Mouse (Mus musculus) liver, embryonic 11.5 days (tissue): ENCODE results near the gene Rpap3. TPM values are rescaled to one million over a fixed set of nuclear protein-coding genes. Genes with fewer than 3 reads are reported as not detected.

ENCODE experiments used
- ATAC-seq: fragments of 200-750 bp; cut with Nextera tagmentation; replicated peaks from 2 replicates; pipeline ENCODE4 v1.8.0; 2017; ENCODE audit warnings: moderate number of reproducible peaks, mild to moderate bottlenecking, moderate TSS enrichment, moderate library complexity; ENCODE audit not compliant: low FRiP score
- DNase-seq: peaks from one replicate; pipeline ENCODE4 v3.0.0-alpha.2; 2017; ENCODE audit warnings: low spot score
- H3K27ac ChIP-seq: fragments of 300-500 bp; sonication (generic); 2 replicates; pipeline ENCODE4 v1.5.1; 2014; ENCODE audit warnings: mild to moderate bottlenecking, low read depth, low read length, control low read depth
- H3K27me3 ChIP-seq: fragments of 300-500 bp; sonication (generic); replicated peaks from 2 replicates; pipeline ENCODE4 v1.6.1; 2014; ENCODE audit warnings: low read length, mixed read lengths; ENCODE audit not compliant: control insufficient read depth, insufficient read depth
- H3K36me3 ChIP-seq: fragments of 300-500 bp; sonication (generic); 2 replicates; pipeline ENCODE4 v1.6.1; 2014; ENCODE audit warnings: mild to moderate bottlenecking, low read length, moderate library complexity, mixed read lengths; ENCODE audit not compliant: control insufficient read depth, insufficient read depth
- H3K4me1 ChIP-seq: fragments of 300-500 bp; sonication (generic); replicated peaks from 2 replicates; pipeline ENCODE4 v1.6.1; 2014; ENCODE audit warnings: low read length, mixed read lengths; ENCODE audit not compliant: control insufficient read depth, insufficient read depth
- H3K4me2 ChIP-seq: fragments of 300-500 bp; sonication (generic); 2 replicates; pipeline ENCODE4 v1.6.1; 2014; ENCODE audit warnings: mild to moderate bottlenecking, control low read depth, moderate library complexity
- H3K4me3 ChIP-seq: fragments of 300-500 bp; sonication (generic); 2 replicates; pipeline ENCODE4 v1.5.1; 2014; ENCODE audit warnings: low read depth, low read length, control low read depth
- H3K9ac ChIP-seq: fragments of 300-500 bp; sonication (generic); 2 replicates; pipeline ENCODE4 v1.6.1; 2014; ENCODE audit warnings: low read depth, low read length, control low read depth
- H3K9me3 ChIP-seq: fragments of 300-500 bp; sonication (generic); 2 replicates; pipeline ENCODE4 v1.6.1; 2016; ENCODE audit warnings: low read length, inconsistent platforms, mixed read lengths; ENCODE audit not compliant: control insufficient read depth
- WGBS: fragments of 180-500 bp; shearing (Covaris S2); extraction: QIAGEN DNeasy Blood & Tissue Kit; methylation state at CpG from one replicate; pipeline ENCODE4 v1.1.7; 2014; 5-methylcytosine and 5-hydroxymethylcytosine counted together
- polyA plus RNA-seq: library from polyadenylated mRNA; unstranded; fragments of >200 nt; fragmentation: Nextera tagmentation; extraction: Ambion mirVana; gene quantifications from 2 replicates; pipeline ENCODE4 v1.2.1, GENCODE M21; 2014

The Rpap3 gene
- polyA plus RNA-seq, 1 experiment from 2014 or later: 35.5 TPM

GRCm38 (mm10) chr15:97710906-97711305 lies 5.3 kb upstream of the Rpap3 start:
- Histone ChIP-seq H3K9me3 (no peaks in the 10 kb centered on the region), H3K9ac (no peak overlapping the region), H3K4me2 (no peak overlapping the region), H3K4me3 (no peak overlapping the region), H3K36me3 (no peaks in the 10 kb centered on the region), H3K27ac (no peak overlapping the region), H3K27me3 (no peaks in the 10 kb centered on the region; the same call in 1 of the 2 replicates), H3K4me1 (peaks cover 3% of the 10 kb centered on the region; the same call in 1 of the 2 replicates)
- DNase-seq (no peak), ATAC-seq (no peak)
- 77% methylated on average over 6 of the region's 6 CpGs for WGBS

GRCm38 (mm10) chr15:97696616-97697015 lies 9.0 kb downstream of the Rpap3 start:
- no peak overlapping the region for H3K4me3 ChIP-seq
- ATAC-seq (no peak), DNase-seq (no peak)
- H3K4me1 ChIP-seq: no peaks in the 10 kb centered on the region
- H3K9ac ChIP-seq: no peak overlapping the region
- no peaks in the 10 kb centered on the region for H3K27me3 ChIP-seq
- peaks cover 36% of the 10 kb centered on the region for H3K36me3 ChIP-seq
- H3K9me3 ChIP-seq: no peaks in the 10 kb centered on the region
- 88% methylated on average over 10 of the region's 10 CpGs for WGBS
- H3K4me2 ChIP-seq: no peak overlapping the region
- H3K27ac ChIP-seq: no peak overlapping the region

- ATAC-seq (no peak), DNase-seq (no peak)
- no peak overlapping the region for H3K27ac ChIP-seq
- H3K27me3 ChIP-seq: no peaks in the 10 kb centered on the region
- peaks cover 31% of the 10 kb centered on the region for H3K36me3 ChIP-seq
- H3K9me3 ChIP-seq: no peaks in the 10 kb centered on the region
- H3K4me3 ChIP-seq: no peak overlapping the region
- WGBS: 90% methylated on average over 5 of the region's 5 CpGs
- H3K4me1 ChIP-seq: no peaks in the 10 kb centered on the region
- no peak overlapping the region for H3K4me2 ChIP-seq
- no peak overlapping the region for H3K9ac ChIP-seq
Measured at GRCm38 (mm10) chr15:97693411-97693810, 12.2 kb downstream of the Rpap3 start.

GRCm38 (mm10) chr15:97684118-97684517 lies 21.5 kb downstream of the Rpap3 start:
- Histone ChIP-seq H3K9ac (no peak overlapping the region), H3K27me3 (no peaks in the 10 kb centered on the region), H3K36me3 (peaks cover 33% of the 10 kb centered on the region), H3K4me3 (no peak overlapping the region), H3K9me3 (no peaks in the 10 kb centered on the region), H3K4me2 (no peak overlapping the region), H3K4me1 (no peaks in the 10 kb centered on the region; the same call in 1 of the 2 replicates), H3K27ac (no peak overlapping the region)
- peak; percentile 61 for ATAC-seq
- 88% methylated on average over 9 of the region's 9 CpGs for WGBS
- no peak for DNase-seq

- H3K4me2 ChIP-seq: no peak overlapping the region
- DNase-seq (no peak), ATAC-seq (no peak)
- WGBS: 83% methylated on average over 8 of the region's 8 CpGs
- H3K27me3 ChIP-seq: no peaks in the 10 kb centered on the region
- H3K4me1 ChIP-seq: no peaks in the 10 kb centered on the region; the same call in 1 of the 2 replicates
- H3K9ac ChIP-seq: no peak overlapping the region
- H3K36me3 ChIP-seq: peaks cover 44% of the 10 kb centered on the region
- H3K4me3 ChIP-seq: no peak overlapping the region
- H3K9me3 ChIP-seq: no peaks in the 10 kb centered on the region
- H3K27ac ChIP-seq: no peak overlapping the region
Measured at GRCm38 (mm10) chr15:97682053-97682452, 23.6 kb downstream of the Rpap3 start.

GRCm38 (mm10) chr15:97679991-97680681 lies 25.5 kb downstream of the Rpap3 start:
- Histone ChIP-seq H3K9ac (no peak overlapping the region), H3K27ac (no peak overlapping the region), H3K9me3 (no peaks in the 10 kb centered on the region), H3K4me2 (no peak overlapping the region), H3K4me1 (no peaks in the 10 kb centered on the region; the same call in 1 of the 2 replicates), H3K4me3 (no peak overlapping the region), H3K36me3 (peaks cover 38% of the 10 kb centered on the region), H3K27me3 (no peaks in the 10 kb centered on the region)
- ATAC-seq (no peak), DNase-seq (no peak)
- WGBS: 83% methylated on average over 18 of the region's 18 CpGs

GRCm38 (mm10) chr15:97677341-97677740 lies 28.3 kb downstream of the Rpap3 start:
- ATAC-seq: no peak

GRCm38 (mm10) chr15:97675927-97676326 lies 29.7 kb downstream of the Rpap3 start:
- 93% methylated on average over 13 of the region's 13 CpGs for WGBS

More at GRCm38 (mm10) chr15:97677341-97677740, 28.3 kb downstream of the Rpap3 start:
- H3K9ac ChIP-seq: no peak overlapping the region
- H3K4me2 ChIP-seq: no peak overlapping the region
- H3K4me3 ChIP-seq: no peak overlapping the region
- no peaks in the 10 kb centered on the region for H3K4me1 ChIP-seq
- DNase-seq: no peak
- H3K27ac ChIP-seq: no peak overlapping the region
- peaks cover 43% of the 10 kb centered on the region for H3K36me3 ChIP-seq
- no peaks in the 10 kb centered on the region for H3K9me3 ChIP-seq
- no peaks in the 10 kb centered on the region for H3K27me3 ChIP-seq
- 85% methylated on average over 3 of the region's 3 CpGs for WGBS

GRCm38 (mm10) chr15:97674423-97674822 lies 31.2 kb downstream of the Rpap3 start:
- no peaks in the 10 kb centered on the region for H3K4me1 ChIP-seq
- WGBS: 93% methylated on average over 4 of the region's 4 CpGs
- DNase-seq (no peak), ATAC-seq (no peak)
- H3K27me3 ChIP-seq: no peaks in the 10 kb centered on the region
- H3K9me3 ChIP-seq: no peaks in the 10 kb centered on the region
- peaks cover 38% of the 10 kb centered on the region for H3K36me3 ChIP-seq
- H3K4me2 ChIP-seq: no peak overlapping the region
- no peak overlapping the region for H3K4me3 ChIP-seq
- H3K9ac ChIP-seq: no peak overlapping the region
- no peak overlapping the region for H3K27ac ChIP-seq

More at GRCm38 (mm10) chr15:97675927-97676326, 29.7 kb downstream of the Rpap3 start:
- H3K27ac ChIP-seq: no peak overlapping the region
- H3K36me3 ChIP-seq: peaks cover 41% of the 10 kb centered on the region
- no peaks in the 10 kb centered on the region for H3K9me3 ChIP-seq
- H3K4me1 ChIP-seq: no peaks in the 10 kb centered on the region
- H3K27me3 ChIP-seq: no peaks in the 10 kb centered on the region
- no peak overlapping the region for H3K9ac ChIP-seq
- DNase-seq: no peak
- H3K4me3 ChIP-seq: no peak overlapping the region
- no peak overlapping the region for H3K4me2 ChIP-seq
- no peak for ATAC-seq
